Mouse (Mus musculus) intestine, embryonic 15.5 days (tissue): ENCODE results near the gene Adck2. TPM values are rescaled to one million over a fixed set of nuclear protein-coding genes. Genes with fewer than 3 reads are reported as not detected.
A peak's percentile ranks its signal among the peaks of the same experiment; 100 is the strongest.

ENCODE experiments used
- ATAC-seq: fragments of 200-750 bp; cut with Nextera tagmentation; 2 replicates; pipeline ENCODE4 v1.8.0; 2017; ENCODE audit warnings: moderate TSS enrichment, moderate library complexity
- H3K27ac ChIP-seq: fragments of 300-500 bp; sonication (generic); 2 replicates; pipeline ENCODE4 v1.5.1; 2015; ENCODE audit warnings: mild to moderate bottlenecking, inconsistent platforms
- H3K27me3 ChIP-seq: fragments of 300-500 bp; sonication (generic); replicated peaks from 2 replicates; pipeline ENCODE4 v1.6.1; 2015; ENCODE audit warnings: inconsistent platforms
- H3K36me3 ChIP-seq: fragments of 300-500 bp; sonication (generic); 2 replicates; pipeline ENCODE4 v1.6.1; 2015; ENCODE audit warnings: inconsistent platforms
- H3K4me1 ChIP-seq: fragments of 300-500 bp; sonication (generic); replicated peaks from 2 replicates; pipeline ENCODE4 v1.6.1; 2015; ENCODE audit warnings: inconsistent platforms
- H3K4me2 ChIP-seq: fragments of 300-500 bp; sonication (generic); replicated peaks from 2 replicates; pipeline ENCODE4 v1.6.1; 2015; ENCODE audit warnings: mild to moderate bottlenecking, inconsistent platforms
- H3K4me3 ChIP-seq: fragments of 300-500 bp; sonication (generic); replicated peaks from 2 replicates; pipeline ENCODE4 v1.5.1; 2015; ENCODE audit warnings: inconsistent platforms
- H3K9ac ChIP-seq: fragments of 300-500 bp; sonication (generic); 2 replicates; pipeline ENCODE4 v1.6.1; 2015; ENCODE audit warnings: inconsistent platforms
- H3K9me3 ChIP-seq: fragments of 300-500 bp; sonication (generic); 2 replicates; pipeline ENCODE4 v1.6.1; 2016; ENCODE audit warnings: inconsistent platforms
- WGBS: fragments of 180-500 bp; shearing (Covaris S2); methylation state at CpG from one replicate; pipeline ENCODE4 v1.1.7; 2015; 5-methylcytosine and 5-hydroxymethylcytosine counted together
- polyA plus RNA-seq: library from polyadenylated mRNA; unstranded; fragments of >200 nt; fragmentation: Nextera tagmentation; extraction: Ambion mirVana; gene quantifications from 2 replicates; pipeline ENCODE4 v1.2.1, GENCODE M21; 2015

Gene Adck2
- polyA plus RNA-seq, 1 experiment from 2014 or later, result 29.1 TPM

GRCm38 (mm10) chr6:39542631-39543597 is 30.8 kb upstream of the Adck2 start:
- no peaks in the 10 kb centered on the region for H3K9me3 ChIP-seq
- 18% methylated on average over 15 of the region's 15 CpGs for WGBS
- peak overlapping the region; percentile 39 for H3K4me2 ChIP-seq
- ATAC-seq, result peak; percentile 87
- H3K4me1 ChIP-seq, result peaks cover 38% of the 10 kb centered on the region
- peak overlapping the region; percentile 3; the same call in 1 of the 2 replicates for H3K9ac ChIP-seq
- no peak overlapping the region for H3K4me3 ChIP-seq
- no peaks in the 10 kb centered on the region for H3K36me3 ChIP-seq
- H3K27me3 ChIP-seq, result no peaks in the 10 kb centered on the region
- peak overlapping the region; percentile 82 for H3K27ac ChIP-seq

DNA sequence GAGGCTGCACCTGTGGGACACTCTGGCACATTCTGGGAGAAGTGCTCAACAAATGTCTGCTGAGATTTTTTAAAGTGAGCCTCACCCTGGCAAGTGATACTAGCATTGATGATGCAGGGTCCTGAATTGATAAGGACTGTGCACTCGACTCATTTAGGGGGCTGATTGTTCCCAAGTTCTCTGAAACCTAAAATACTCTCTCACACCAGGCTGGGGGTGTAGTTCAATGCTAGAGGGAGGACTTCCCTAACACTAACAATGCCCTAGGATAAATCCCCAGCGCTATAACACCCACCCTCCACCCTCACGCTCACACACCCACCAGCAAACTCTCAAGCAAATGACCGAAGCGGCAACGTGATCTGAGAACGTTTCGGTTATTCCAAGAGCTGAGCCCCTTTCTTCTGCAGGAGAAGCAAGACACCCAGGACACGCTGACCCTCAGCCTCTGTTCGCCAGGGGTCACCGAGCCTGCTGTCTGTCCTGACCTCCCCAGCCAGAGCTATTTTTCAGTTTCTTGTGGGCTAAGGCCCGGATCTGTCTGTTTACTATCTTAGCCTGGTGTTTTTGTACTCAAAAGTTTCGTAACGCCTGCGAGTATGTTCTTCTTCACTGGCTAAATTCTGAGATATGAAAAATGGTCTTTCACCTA is 29.8 kb upstream of the Adck2 start:
- WGBS, result 48% methylated on average over 15 of the region's 15 CpGs
- no peaks in the 10 kb centered on the region for H3K27me3 ChIP-seq
- H3K9ac ChIP-seq, result 0 out of 2 replicates have a peak overlapping the region, but pooled peaks have one; percentile 3
- H3K4me1 ChIP-seq, result peaks cover 35% of the 10 kb centered on the region
- no peaks in the 10 kb centered on the region for H3K36me3 ChIP-seq
- 0 out of 2 replicates have a peak overlapping the region, but pooled peaks have one; percentile 39 for H3K4me2 ChIP-seq
- H3K9me3 ChIP-seq, result no peaks in the 10 kb centered on the region
- no peak overlapping the region for H3K4me3 ChIP-seq
- H3K27ac ChIP-seq, result peak overlapping the region; percentile 79
- ATAC-seq, result no peak

GRCm38 (mm10) chr6:39545474-39545873 is 28.2 kb upstream of the Adck2 start:
- Histone ChIP-seq H3K27me3 (no peaks in the 10 kb centered on the region), H3K4me1 (peaks cover 23% of the 10 kb centered on the region), H3K9ac (no peak overlapping the region), H3K27ac (no peak overlapping the region), H3K36me3 (no peaks in the 10 kb centered on the region), H3K4me2 (no peak overlapping the region), H3K4me3 (no peak overlapping the region), H3K9me3 (no peaks in the 10 kb centered on the region)
- WGBS, result 83% methylated on average over 7 of the region's 7 CpGs
- no peak for ATAC-seq

GRCm38 (mm10) chr6:39548030-39548429 is 25.6 kb upstream of the Adck2 start:
- Histone ChIP-seq H3K36me3 (no peaks in the 10 kb centered on the region), H3K4me1 (peaks cover 15% of the 10 kb centered on the region), H3K27ac (no peak overlapping the region), H3K9ac (no peak overlapping the region), H3K4me2 (no peak overlapping the region), H3K4me3 (no peak overlapping the region), H3K9me3 (no peaks in the 10 kb centered on the region), H3K27me3 (no peaks in the 10 kb centered on the region)
- WGBS, result 73% methylated on average over 5 of the region's 5 CpGs
- ATAC-seq, result no peak

DNA sequence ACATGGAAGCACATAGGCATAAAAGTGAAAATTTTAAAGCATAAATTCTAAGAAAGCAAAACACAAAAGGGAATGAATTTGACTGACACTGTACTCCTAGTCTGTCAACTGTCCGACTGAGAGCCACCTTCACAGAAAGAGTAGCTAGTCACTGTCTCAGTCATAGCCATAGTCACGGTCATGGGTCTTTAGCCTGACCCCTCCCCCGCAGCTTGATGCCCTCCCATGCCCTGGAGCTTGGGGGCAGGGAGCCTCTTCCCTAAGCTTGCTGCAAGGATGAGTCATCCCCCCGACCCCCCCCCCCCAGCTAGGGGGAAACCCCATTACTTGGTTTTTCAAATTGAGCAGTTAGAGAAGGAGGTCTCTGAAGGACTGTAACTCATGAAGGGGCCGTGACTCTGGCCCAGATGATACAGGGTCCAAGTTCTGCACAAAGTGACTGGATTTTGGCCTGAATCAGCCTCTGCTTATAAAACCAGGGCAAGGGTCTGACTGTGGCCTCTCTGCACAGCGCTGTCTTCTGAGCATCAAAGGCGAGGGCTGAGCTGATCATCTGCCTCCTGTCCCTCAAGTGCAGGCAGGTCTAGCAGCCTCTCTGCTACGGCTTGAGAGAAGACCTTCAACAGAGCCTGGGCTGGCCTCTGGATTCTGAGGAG is 21.6 kb upstream of the Adck2 start:
- Histone ChIP-seq H3K9ac (no peak overlapping the region), H3K27ac (no peak overlapping the region)

DNA sequence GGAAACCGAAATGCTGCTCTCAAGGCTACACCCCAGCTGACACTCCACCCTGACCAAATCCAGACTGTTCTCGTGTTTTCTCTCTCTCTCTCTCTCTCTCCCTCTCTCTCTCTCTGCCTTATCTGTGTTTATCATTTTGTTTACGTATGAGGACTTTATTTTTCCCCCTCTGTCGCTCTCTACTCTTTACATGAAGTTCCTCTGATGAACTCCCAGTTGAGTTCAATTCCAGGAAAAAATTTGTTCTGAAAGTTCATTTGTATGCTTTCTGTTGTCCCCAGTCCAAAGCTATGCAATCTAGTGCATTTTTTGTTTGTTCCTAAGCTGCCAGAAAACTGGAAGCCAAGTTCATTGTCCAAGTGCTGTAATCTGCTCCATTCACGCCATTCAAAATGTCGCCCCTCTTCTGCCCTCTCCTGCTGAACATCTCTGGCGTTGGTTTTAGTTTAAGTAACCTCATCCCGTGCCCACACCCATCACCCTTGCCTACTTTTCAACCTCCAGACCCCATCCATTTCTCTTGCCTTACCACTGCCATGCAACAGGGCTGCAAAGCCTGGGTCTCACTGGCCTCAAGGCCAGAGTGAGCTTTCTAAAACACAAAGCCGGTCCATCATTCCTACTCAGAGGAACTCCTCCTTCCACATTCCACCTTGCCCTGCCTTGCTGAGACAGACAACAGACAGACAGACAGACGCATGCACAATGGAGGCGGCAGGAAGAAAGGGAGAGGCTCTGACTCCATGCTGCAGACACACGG is 18.6 kb upstream of the Adck2 start:
- ATAC-seq, result no peak
- no peak overlapping the region for H3K27ac ChIP-seq
- H3K36me3 ChIP-seq, result no peaks in the 10 kb centered on the region
- no peaks in the 10 kb centered on the region for H3K27me3 ChIP-seq
- no peaks in the 10 kb centered on the region for H3K9me3 ChIP-seq
- peak overlapping the region; percentile 25 for H3K4me2 ChIP-seq
- no peak overlapping the region for H3K9ac ChIP-seq
- WGBS, result 55% methylated on average over 12 of the region's 12 CpGs
- no peak overlapping the region for H3K4me3 ChIP-seq
- peaks cover 19% of the 10 kb centered on the region for H3K4me1 ChIP-seq

More for the DNA sequence above, 21.6 kb upstream of the Adck2 start:
- H3K4me3 ChIP-seq, result no peak overlapping the region
- no peaks in the 10 kb centered on the region for H3K9me3 ChIP-seq
- 56% methylated on average over 8 of the region's 8 CpGs for WGBS
- H3K4me2 ChIP-seq, result no peak overlapping the region
- no peaks in the 10 kb centered on the region for H3K36me3 ChIP-seq
- ATAC-seq, result no peak
- H3K4me1 ChIP-seq, result peaks cover 17% of the 10 kb centered on the region
- H3K27me3 ChIP-seq, result no peaks in the 10 kb centered on the region

DNA sequence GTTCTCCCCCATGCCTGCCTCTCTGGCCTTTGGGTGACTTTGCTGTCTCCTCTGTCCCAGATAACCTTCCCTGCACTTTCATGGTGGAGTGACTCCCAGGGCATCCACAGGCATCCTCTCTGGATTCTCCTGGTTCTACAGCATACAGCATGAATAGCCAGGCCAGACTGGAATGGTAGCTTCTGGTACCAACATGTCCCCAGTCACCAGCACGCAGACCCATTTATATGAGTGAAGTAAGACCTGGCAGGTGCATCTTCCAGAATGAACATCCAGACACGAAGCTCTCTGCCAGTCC is 18.1 kb upstream of the Adck2 start:
- H3K9me3 ChIP-seq, result no peaks in the 10 kb centered on the region
- H3K4me1 ChIP-seq, result peaks cover 19% of the 10 kb centered on the region
- WGBS, result 71% methylated on average over 2 of the region's 2 CpGs
- H3K9ac ChIP-seq, result no peak overlapping the region
- no peaks in the 10 kb centered on the region for H3K27me3 ChIP-seq
- no peak overlapping the region for H3K4me3 ChIP-seq
- H3K4me2 ChIP-seq, result peak overlapping the region; percentile 25
- no peak for ATAC-seq
- H3K27ac ChIP-seq, result no peak overlapping the region
- no peaks in the 10 kb centered on the region for H3K36me3 ChIP-seq

- peak overlapping the region; percentile 80 for H3K4me3 ChIP-seq
- whole genome bisulfite sequencing, result under 1% methylated on average over 47 of the region's 54 CpGs
- ATAC-seq, result peak; percentile 77
- H3K9ac ChIP-seq, result peak overlapping the region; percentile 87
- no peaks in the 10 kb centered on the region for H3K9me3 ChIP-seq
- H3K27ac ChIP-seq, result peak overlapping the region; percentile 89
- H3K36me3 ChIP-seq, result no peaks in the 10 kb centered on the region
- peaks cover 19% of the 10 kb centered on the region for H3K4me1 ChIP-seq
- H3K4me2 ChIP-seq, result peak overlapping the region; percentile 82
- no peaks in the 10 kb centered on the region for H3K27me3 ChIP-seq
Measured at GRCm38 (mm10) chr6:39556900-39557659, 16.6 kb upstream of the Adck2 start.

DNA sequence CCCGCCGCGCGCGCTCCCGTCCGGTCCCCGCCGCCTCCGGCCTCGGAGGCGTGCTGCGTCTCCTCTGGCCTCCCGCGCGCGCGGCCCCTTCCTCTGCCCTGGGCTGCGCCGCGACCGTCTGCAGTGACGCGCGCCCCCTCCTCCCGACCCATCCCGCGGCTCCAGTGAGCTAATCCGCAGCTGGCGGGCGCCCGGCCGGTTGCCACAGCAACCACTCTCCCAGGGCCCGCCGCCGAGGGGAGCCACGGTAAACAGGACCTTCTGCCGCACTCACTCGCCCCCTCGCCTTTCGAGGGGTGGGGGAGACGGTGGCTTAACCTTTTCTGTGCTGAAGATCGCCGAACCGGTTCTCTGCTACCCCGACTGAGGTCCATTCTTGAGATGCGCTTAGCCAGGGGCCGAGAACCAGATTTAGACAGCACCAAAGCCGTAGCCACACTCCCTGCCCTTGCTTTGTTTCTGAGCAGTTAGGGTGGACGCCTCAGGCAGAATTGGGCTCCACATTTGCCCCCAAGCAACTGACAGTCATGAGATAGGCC is 15.9 kb upstream of the Adck2 start, which contains the start of gene Dennd2a:
Gene Dennd2a, minus strand, starts transcription at position 145 of the 539 bp plus-strand sequence.
- Histone ChIP-seq H3K9me3 (no peaks in the 10 kb centered on the region), H3K27ac (peak within 1 kb of the TSS; percentile 89), H3K4me1 (peaks cover 22% of the 10 kb centered on the region), H3K4me2 (peak within 1 kb of the TSS; percentile 82), H3K4me3 (peak within 1 kb of the TSS; percentile 80), H3K9ac (peak within 1 kb of the TSS; percentile 87), H3K36me3 (no peaks in the 10 kb centered on the region), H3K27me3 (no peaks in the 10 kb centered on the region)
- peak; percentile 90 for ATAC-seq
- WGBS, result under 1% methylated on average over 47 of the region's 50 CpGs

GRCm38 (mm10) chr6:39559276-39559939 is 14.3 kb upstream of the Adck2 start:
- WGBS, result 52% methylated on average over 6 of the region's 6 CpGs
- Histone ChIP-seq H3K4me3 (no peak overlapping the region), H3K36me3 (no peaks in the 10 kb centered on the region), H3K9me3 (no peaks in the 10 kb centered on the region), H3K27me3 (no peaks in the 10 kb centered on the region), H3K27ac (no peak overlapping the region), H3K4me2 (no peak overlapping the region), H3K9ac (no peak overlapping the region), H3K4me1 (peaks cover 21% of the 10 kb centered on the region)
- ATAC-seq, result no peak
